21 mouse cellular contexts compared by ENCODE assay signal in the genomic region with DNA sequence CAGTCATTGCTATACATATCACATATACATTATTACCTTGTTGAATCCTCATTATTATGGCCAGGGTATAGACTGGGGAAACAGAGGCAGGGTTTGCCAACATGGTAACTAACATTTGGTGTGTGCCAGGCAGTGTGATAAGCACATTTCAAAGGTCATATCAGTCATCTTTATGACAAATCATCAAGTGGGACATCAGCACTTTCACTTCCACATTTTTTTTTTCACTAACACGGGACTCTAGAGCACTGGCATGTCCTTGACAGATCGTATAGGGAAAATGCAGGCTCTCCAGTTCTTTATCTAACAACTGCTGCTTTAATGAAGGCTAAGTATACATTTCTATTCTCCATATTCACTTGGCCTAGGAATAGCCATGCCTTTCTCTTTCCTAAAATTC. TPM values are rescaled to one million over a fixed set of nuclear protein-coding genes. Genes with fewer than 3 reads are reported as not detected.
DNase-seq lines count a peak whose midpoint lies in the region; ATAC-seq and TF ChIP-seq lines count a peak whose summit lies in the region.
"Had no signal": no experiment of that assay in that cellular context is flagged by ENCODE, and none has a peak within 500 bp of the region (broad histone marks: within the 10 kb centered on the region; RNA-seq: fewer than 3 reads in every experiment).

No protein-coding gene starts in this region.

- no peak for ATAC-seq in midbrain, embryonic 15.5 days (replicated peaks)
- ATAC-seq in midbrain, embryonic 16.5 days = no peak
- ATAC-seq: forebrain, embryonic 16.5 days; hindbrain, postnatal 0 days had no signal

- dilution Hi-C loops in CH12.LX (cut with MboI; ENCODE audit: extremely low pct_ligation_motif_present, extremely low pct_unique_long_range_greater_than_20kb, low sequenced_read_pairs) = no loop called here

- TF ChIP-seq EP300 in CH12.LX (IDR thresholded peaks at IDR 0.05; ENCODE audit: low read length) = peak; percentile 54; the same call in 1 of the 2 replicates

- H3K27me3 ChIP-seq in CH12.LX (replicated peaks) = no peaks in the 10 kb centered on the region
- H3K27me3 ChIP-seq in small intestine, adult 2 months (ENCODE audit: control insufficient read depth, insufficient read depth, low read length) = no peaks in the 10 kb centered on the region
- H3K27me3 ChIP-seq in midbrain, embryonic 15.5 days (replicated peaks) = no peaks in the 10 kb centered on the region
- H3K27me3 ChIP-seq in midbrain, embryonic 16.5 days (ENCODE audit: control insufficient read depth, insufficient read depth, low read depth, low read length) = no peaks in the 10 kb centered on the region
- H3K27me3 ChIP-seq: embryonic facial prominence, embryonic 13.5 days; hindbrain, embryonic 13.5 days had no signal

- intact Hi-C loops in left cerebral cortex, adult 2 months (cut with DNase I) = no loop called here
- intact Hi-C loops in left cerebral cortex, postnatal 14 days (cut with DNase I) = no loop called here

- H3K4me3 ChIP-seq in left cerebral cortex, adult 2 months = no peak overlapping the region
- no peak overlapping the region for H3K4me3 ChIP-seq in CH12.LX (replicated peaks in 1 of 3; ENCODE audit: low read depth in 2 of 3, low read length in 2 of 3, poor library complexity in 1 of 3)
- no peak overlapping the region for H3K4me3 ChIP-seq in macrophage (ENCODE audit: inconsistent target)
- H3K4me3 ChIP-seq in small intestine, adult 2 months (ENCODE audit: low read depth, low read length) = no peak overlapping the region
- H3K4me3 ChIP-seq in midbrain, embryonic 15.5 days = no peak overlapping the region
- no peak overlapping the region for H3K4me3 ChIP-seq in midbrain, embryonic 16.5 days (ENCODE audit: low read depth, low read length)
- H3K4me3 ChIP-seq: embryonic facial prominence, embryonic 13.5 days; forebrain, embryonic 12.5 days; heart, embryonic 10.5 days; hindbrain, embryonic 13.5 days had no signal

- no peak for TF ChIP-seq RAD21 in CH12.LX (IDR thresholded peaks at IDR 0.05; ENCODE audit: low read depth, low read length)

- H3K4me1 ChIP-seq in CH12.LX (ENCODE audit: control insufficient read depth in 1 of 2, insufficient read depth in 2 of 2) = peaks cover 6 to 31% of the 10 kb centered on the region in 2 experiments
- H3K4me1 ChIP-seq in small intestine, adult 2 months (ENCODE audit: control insufficient read depth, insufficient read depth, insufficient read length, low read length) = peaks cover 13% of the 10 kb centered on the region; the same call in 1 of the 2 replicates
- 0 out of 2 replicates have a peak, but pooled peaks cover 5% of the 10 kb centered on the region for H3K4me1 ChIP-seq in midbrain, embryonic 15.5 days
- peaks cover 9% of the 10 kb centered on the region for H3K4me1 ChIP-seq in midbrain, embryonic 16.5 days (ENCODE audit: control insufficient read depth, insufficient read depth, low read length)
- H3K4me1 ChIP-seq: heart, embryonic 10.5 days had no signal

- no peaks in the 10 kb centered on the region for H3K79me2 ChIP-seq in CH12.LX (replicated peaks; ENCODE audit: control insufficient read depth, extremely low read depth, insufficient read depth, poor library complexity, severe bottlenecking)
- no peaks in the 10 kb centered on the region for H3K79me2 ChIP-seq in macrophage (ENCODE audit: inconsistent target)

- H3K27ac ChIP-seq in left cerebral cortex, adult 2 months = peak overlapping the region; percentile 42; the same call in 1 of the 2 replicates
- H3K27ac ChIP-seq in CH12.LX (ENCODE audit: insufficient read depth, low read depth) = no peak overlapping the region
- peak overlapping the region; percentile 58 for H3K27ac ChIP-seq in macrophage
- H3K27ac ChIP-seq in small intestine, adult 2 months (ENCODE audit: insufficient read depth, low read depth, low read length) = peak overlapping the region; percentile 38; the same call in 1 of the 2 replicates
- no peak overlapping the region for H3K27ac ChIP-seq in midbrain, embryonic 15.5 days
- no peak overlapping the region for H3K27ac ChIP-seq in midbrain, embryonic 16.5 days (ENCODE audit: low read length)
- H3K27ac ChIP-seq: embryonic facial prominence, embryonic 13.5 days; forebrain, embryonic 12.5 days; heart, embryonic 10.5 days; hindbrain, embryonic 13.5 days; hindbrain, postnatal 0 days had no signal

- H3K9ac ChIP-seq in CH12.LX (ENCODE audit: insufficient read depth, low read depth) = no peak overlapping the region
- no peak overlapping the region for H3K9ac ChIP-seq in midbrain, embryonic 15.5 days
- no peak overlapping the region for H3K9ac ChIP-seq in midbrain, embryonic 16.5 days (ENCODE audit: low read depth, low read length)
- H3K9ac ChIP-seq: embryonic facial prominence, embryonic 13.5 days; forebrain, embryonic 12.5 days; hindbrain, embryonic 13.5 days had no signal

- H3K36me3 ChIP-seq in CH12.LX (replicated peaks in 1 of 2; ENCODE audit: control insufficient read depth in 1 of 2, insufficient read depth in 1 of 2, low read length in 1 of 2) (no peaks in the 10 kb centered on the region), macrophage (ENCODE audit: inconsistent target) (no peaks in the 10 kb centered on the region)
- H3K36me3 ChIP-seq in small intestine, adult 2 months (ENCODE audit: control insufficient read depth, insufficient read depth, low read length) = peaks cover 21% of the 10 kb centered on the region
- no peaks in the 10 kb centered on the region for H3K36me3 ChIP-seq in midbrain, embryonic 15.5 days (replicated peaks)
- no peaks in the 10 kb centered on the region for H3K36me3 ChIP-seq in midbrain, embryonic 16.5 days (ENCODE audit: control insufficient read depth, insufficient read depth, low read length)
- H3K36me3 ChIP-seq: embryonic facial prominence, embryonic 13.5 days; forebrain, embryonic 12.5 days; heart, embryonic 10.5 days; hindbrain, embryonic 13.5 days had no signal

- WGBS in macrophage (ENCODE audit: missing documents) = 19% methylated on average over 2 of the region's 2 CpGs
- 15% methylated on average over 2 of the region's 2 CpGs for WGBS in small intestine, adult 2 months
- 81% methylated on average over 2 of the region's 2 CpGs for WGBS in midbrain, embryonic 15.5 days
- 83% methylated on average over 2 of the region's 2 CpGs for WGBS in midbrain, embryonic 16.5 days

- no peaks in the 10 kb centered on the region for H3K9me3 ChIP-seq in CH12.LX (replicated peaks; ENCODE audit: low read length)
- no peaks in the 10 kb centered on the region for H3K9me3 ChIP-seq in midbrain, embryonic 15.5 days
- H3K9me3 ChIP-seq in midbrain, embryonic 16.5 days (replicated peaks; ENCODE audit: control insufficient read depth, low read length, poor library complexity, severe bottlenecking) = no peaks in the 10 kb centered on the region
- H3K9me3 ChIP-seq: embryonic facial prominence, embryonic 13.5 days; forebrain, embryonic 12.5 days; heart, embryonic 10.5 days; hindbrain, embryonic 13.5 days had no signal

- H3K4me2 ChIP-seq in CH12.LX (ENCODE audit: insufficient read depth, low read depth, poor library complexity, severe bottlenecking) = no peak overlapping the region
- no peak overlapping the region for H3K4me2 ChIP-seq in midbrain, embryonic 15.5 days
- H3K4me2 ChIP-seq in midbrain, embryonic 16.5 days (ENCODE audit: low read length) = no peak overlapping the region
- H3K4me2 ChIP-seq: embryonic facial prominence, embryonic 13.5 days; forebrain, embryonic 12.5 days; hindbrain, embryonic 13.5 days had no signal

- TF ChIP-seq POLR2A in CH12.LX (IDR thresholded peaks at IDR 0.05; ENCODE audit: low read depth, low read length) = no peak
- TF ChIP-seq POLR2A in small intestine, adult 2 months (IDR thresholded peaks at IDR 0.05; ENCODE audit: low read depth, low read length) = no peak

- no peak for TF ChIP-seq CTCF in left cerebral cortex, adult 2 months (IDR thresholded peaks at IDR 0.05)
- TF ChIP-seq CTCF in CH12.LX (conservative IDR thresholded peaks at IDR 0.05 in 1 of 2, IDR thresholded peaks at IDR 0.05 in 1 of 2; ENCODE audit: low read depth in 2 of 2, low read length in 2 of 2) = no peak
- no peak for TF ChIP-seq CTCF in small intestine, adult 2 months (IDR thresholded peaks at IDR 0.05; ENCODE audit: extremely low read depth, insufficient read length, insufficient replicate concordance, low read depth, low read length)

- no peak for DNase-seq in left cerebral cortex, adult 2 months (ENCODE audit: extremely low spot score in 1 of 2, low spot score in 2 of 2)
- DNase-seq in left cerebral cortex, postnatal 14 days (ENCODE audit: low spot score in 2 of 2) = no peak
- peak; percentile 30 for DNase-seq in CH12.LX (ENCODE audit: extremely low read depth)
- DNase-seq in frontal cortex, postnatal 10 days (ENCODE audit: low spot score in 2 of 2) = no peak
- DNase-seq: adrenal gland, adult 8-10 months; cerebellum, adult 11-12 months; cerebellum, adult 9-10 months; cerebellum, postnatal 25 days; gastrocnemius, postnatal 14 days; heart, adult 18-20 months; heart, postnatal 10 days had no signal

- in situ Hi-C loops in CH12.LX (cut with MboI; ENCODE audit: low pct_ligation_motif_present, low pct_unique_long_range_greater_than_20kb, low sequenced_read_pairs) = no loop called here

TF ChIP-seq in CH12.LX, 34 proteins besides CTCF, POLR2A, EP300 and RAD21 (continues in another document):
- TF ChIP-seq ZNF384 (IDR thresholded peaks at IDR 0.05; ENCODE audit: low read depth, low read length) (peak; percentile 76), ETS1 (conservative IDR thresholded peaks at IDR 0.05; ENCODE audit: low read depth, low read length) (no peak), JUN (IDR thresholded peaks at IDR 0.05; ENCODE audit: insufficient read depth, low read depth, low read length) (no peak), TBP (conservative IDR thresholded peaks at IDR 0.05; ENCODE audit: low read depth, low read length) (no peak), MAFK (IDR thresholded peaks at IDR 0.05; ENCODE audit: insufficient replicate concordance, low read length) (no peak), HCFC1 (IDR thresholded peaks at IDR 0.05; ENCODE audit: low read depth, low read length) (no peak), SIN3A (IDR thresholded peaks at IDR 0.05; ENCODE audit: low read length) (no peak), ZMIZ1 (IDR thresholded peaks at IDR 0.05; ENCODE audit: low read depth, low read length) (no peak)

RNA-seq across cellular contexts. Expression of a gene that starts 25.1 kb away (rescaled TPM):
- 10 to 100 TPM; 66.6 to 70.5 TPM for total RNA-seq in left cerebral cortex, adult 2 months (2021)
- 10 to 100 TPM; 78.7 to 95.4 TPM for total RNA-seq in left cerebral cortex, postnatal 14 days (2021)
- total RNA-seq in CH12.LX (2012; rRNA removed) (0.17 and 0.34 TPM in 2 replicates), CH12.LX (2014; rRNA removed) (0.14 and 0.28 TPM in 2 replicates)
- polyA plus RNA-seq in CH12.LX (2012; ENCODE audit: insufficient read length, low read depth) (0.71 and 0.76 TPM in 2 replicates), macrophage (2018) (2.2 to 4.1 TPM (median 3.3 TPM) in 3 replicates)
- total RNA-seq in macrophage (2018; cell fraction: chromatin; rRNA removed) = 1 to 10 TPM; 3.0 to 9.5 (median 5.6) TPM
- 1 to 10 TPM; 1.2 to 4.0 (median 2.2) TPM for total RNA-seq in macrophage (2018; cell fraction: cytosol; rRNA removed)
- total RNA-seq in macrophage (2018; cell fraction: nucleus; rRNA removed) = 10 to 100 TPM in 1 of 26 experiments, 1 to 10 TPM in 25; 2.5 to 12.8 (median 3.6) TPM
- polyA plus RNA-seq in small intestine, adult 2 months (2012; rRNA removed) = 15.0 and 35.1 TPM in 2 replicates
- 6.1 and 7.3 TPM in 2 replicates for polyA plus RNA-seq in midbrain, embryonic 15.5 days (2015; fragmentation: Nextera tagmentation; extraction: Ambion mirVana)
- polyA plus RNA-seq in midbrain, embryonic 16.5 days (2015; fragmentation: Nextera tagmentation; extraction: Ambion mirVana) = 6.8 and 7.3 TPM in 2 replicates

Comparison
In these comparisons a context has a peak if more than half of its experiments do, and no peak if none do; other contexts are left out.
1. H3K27ac ChIP-seq: peak in left cerebral cortex, adult 2 months (single experiment), macrophage (single experiment) and small intestine, adult 2 months (single experiment); none in CH12.LX (single experiment), midbrain, embryonic 15.5 days (single experiment) and midbrain, embryonic 16.5 days (single experiment).